Mouse (Mus musculus) limb, embryonic 14.5 days (tissue): Measurements from ENCODE around the gene Ffar4. TPM values are rescaled to one million over a fixed set of nuclear protein-coding genes. Genes with fewer than 3 reads are reported as not detected.

ENCODE experiments used
- ATAC-seq: fragments of 200-750 bp; cut with Nextera tagmentation; 2 replicates; pipeline ENCODE4 v1.8.0; 2017; ENCODE audit warnings: low read depth, moderate number of reproducible peaks, moderate TSS enrichment; ENCODE audit not compliant: low FRiP score
- DNase-seq: peaks from one replicate; pipeline ENCODE4 v3.0.0-alpha.2; 2015; ENCODE audit warnings: low spot score
- H3K27ac ChIP-seq: fragments of 300-500 bp; sonication (generic); replicated peaks from 2 replicates; pipeline ENCODE4 v1.5.1; 2014; ENCODE audit warnings: low read depth, mild to moderate bottlenecking, low read length, moderate library complexity, mixed read lengths
- H3K27me3 ChIP-seq: fragments of 300-500 bp; sonication (generic); 2 replicates; pipeline ENCODE4 v1.6.1; 2014; ENCODE audit warnings: low read length, mixed read lengths; ENCODE audit not compliant: control insufficient read depth, insufficient read depth
- H3K36me3 ChIP-seq: fragments of 300-500 bp; sonication (generic); 2 replicates; pipeline ENCODE4 v1.6.1; 2014; ENCODE audit warnings: mild to moderate bottlenecking, low read length, moderate library complexity, mixed read lengths; ENCODE audit not compliant: control insufficient read depth, insufficient read depth
- H3K4me1 ChIP-seq: fragments of 300-500 bp; sonication (generic); 2 replicates; pipeline ENCODE4 v1.6.1; 2014; ENCODE audit warnings: antibody characterized with exemption, low read length, mixed read lengths; ENCODE audit not compliant: control insufficient read depth, insufficient read depth
- H3K4me2 ChIP-seq: fragments of 300-500 bp; sonication (generic); replicated peaks from 2 replicates; pipeline ENCODE4 v1.6.1; 2014; ENCODE audit warnings: low read depth, mild to moderate bottlenecking, low read length, moderate library complexity; ENCODE audit not compliant: severe bottlenecking
- H3K4me3 ChIP-seq: fragments of 300-500 bp; sonication (generic); replicated peaks from 2 replicates; pipeline ENCODE4 v1.5.1; 2014; ENCODE audit warnings: low read length
- H3K9ac ChIP-seq: fragments of 300-500 bp; sonication (generic); 2 replicates; pipeline ENCODE4 v1.6.1; 2014; ENCODE audit warnings: mild to moderate bottlenecking, low read depth, low read length, moderate library complexity; ENCODE audit not compliant: severe bottlenecking
- H3K9me3 ChIP-seq: fragments of 300-500 bp; sonication (generic); 2 replicates; pipeline ENCODE4 v1.6.1; 2016; ENCODE audit warnings: low read length; ENCODE audit not compliant: control insufficient read depth
- POLR2A ChIP-seq: fragments of 200-500 bp; IDR thresholded peaks from 2 replicates; pipeline ENCODE4 v1.8.0; 2012; ENCODE audit warnings: inconsistent platforms, mild to moderate bottlenecking, moderate library complexity, borderline replicate concordance; ENCODE audit not compliant: insufficient read depth, insufficient read length; ENCODE audit errors: extremely low read depth
- WGBS: fragments of 180-500 bp; shearing (Covaris S2); extraction: QIAGEN DNeasy Blood & Tissue Kit; methylation state at CpG from one replicate; pipeline ENCODE4 v1.1.7; 2014; 5-methylcytosine and 5-hydroxymethylcytosine counted together
- polyA plus RNA-seq, 2 experiments: library from polyadenylated mRNA; depleted of rRNA in 1 of 2; stranded (reverse) in 1 of 2; unstranded in 1 of 2; fragments of >200 nt; fragmentation: Nextera tagmentation in 1 of 2; extraction: Ambion mirVana in 1 of 2; gene quantifications; 2 replicates each; pipeline versions ENCODE4 v1.2.1 to v1.2.3; 2012 to 2014

Gene Ffar4
- polyA plus RNA-seq, 2 experiments, result 0.22 to 0.44 TPM

- H3K4me3 ChIP-seq, result peak within 1 kb of the TSS; percentile 74
These were observed 42.1 kb upstream of the Ffar4 start, which contains the start of gene Cep55 for GRCm38 (mm10) chr19:38054720-38055192. TSS of gene Cep55 (plus strand) at chr19:38055011.

GRCm38 (mm10) chr19:38055798-38056197 lies 41.1 kb upstream of the Ffar4 start:
- no peak for DNase-seq
- ATAC-seq, result no peak
- Histone ChIP-seq H3K36me3 (peaks cover 25% of the 10 kb centered on the region), H3K9ac (peak overlapping the region; percentile 68), H3K27me3 (no peaks in the 10 kb centered on the region), H3K4me3 (peak overlapping the region; percentile 74), H3K27ac (no peak overlapping the region), H3K9me3 (no peaks in the 10 kb centered on the region), H3K4me1 (peaks cover 11% of the 10 kb centered on the region; the same call in 1 of the 2 replicates), H3K4me2 (peak overlapping the region; percentile 74)
- 13% methylated on average over 6 of the region's 6 CpGs for WGBS
- no peak for TF ChIP-seq POLR2A

More at GRCm38 (mm10) chr19:38054720-38055192, 42.1 kb upstream of the Ffar4 start, which contains the start of gene Cep55:
- Histone ChIP-seq H3K9me3 (no peaks in the 10 kb centered on the region), H3K4me1 (peaks cover 11% of the 10 kb centered on the region; the same call in 1 of the 2 replicates), H3K9ac (peak within 1 kb of the TSS; percentile 68), H3K4me2 (peak within 1 kb of the TSS; percentile 74), H3K27me3 (no peaks in the 10 kb centered on the region), H3K27ac (peak within 1 kb of the TSS; percentile 56; the same call in 1 of the 2 replicates), H3K36me3 (peaks cover 15% of the 10 kb centered on the region; the same call in 1 of the 2 replicates)
- WGBS, result 1% methylated on average over 34 of the region's 36 CpGs
- ATAC-seq (peak; percentile 97), DNase-seq (peak; percentile 97)
- no peak for TF ChIP-seq POLR2A

DNA sequence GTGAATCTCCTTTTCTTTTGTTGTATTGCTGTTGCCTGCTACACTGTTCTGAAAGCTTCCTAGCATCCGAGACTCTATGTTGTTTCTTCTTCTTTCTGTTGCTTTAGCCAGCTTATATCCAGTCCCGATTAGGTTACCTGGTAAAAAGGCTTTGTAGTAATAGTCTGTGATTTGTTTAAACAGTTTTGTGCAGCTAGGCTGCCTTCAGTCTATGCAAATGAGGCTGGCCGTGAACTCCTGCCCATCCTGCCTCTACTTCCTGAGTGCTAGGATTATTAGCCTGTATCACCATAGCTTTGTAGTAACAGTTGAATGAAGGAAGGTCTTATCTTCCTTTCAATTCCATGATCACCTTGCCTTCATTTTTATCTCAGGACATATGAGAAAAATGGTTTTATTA lies 40.6 kb upstream of the Ffar4 start:
- peaks cover 29% of the 10 kb centered on the region for H3K36me3 ChIP-seq
- peak overlapping the region; percentile 74 for H3K4me2 ChIP-seq
- no peaks in the 10 kb centered on the region for H3K9me3 ChIP-seq
- no peak for ATAC-seq
- no peak for TF ChIP-seq POLR2A
- no peak overlapping the region for H3K9ac ChIP-seq
- H3K4me3 ChIP-seq, result peak overlapping the region; percentile 74
- 50% methylated on average over 3 of the region's 3 CpGs for WGBS
- no peak overlapping the region for H3K27ac ChIP-seq
- H3K27me3 ChIP-seq, result no peaks in the 10 kb centered on the region
- no peak for DNase-seq
- H3K4me1 ChIP-seq, result peaks cover 11% of the 10 kb centered on the region; the same call in 1 of the 2 replicates

GRCm38 (mm10) chr19:38056931-38057330 lies 39.9 kb upstream of the Ffar4 start:
- Histone ChIP-seq H3K27me3 (no peaks in the 10 kb centered on the region), H3K36me3 (peaks cover 30% of the 10 kb centered on the region), H3K4me3 (no peak overlapping the region), H3K9me3 (no peaks in the 10 kb centered on the region), H3K9ac (no peak overlapping the region), H3K27ac (no peak overlapping the region), H3K4me2 (no peak overlapping the region), H3K4me1 (peaks cover 11% of the 10 kb centered on the region; the same call in 1 of the 2 replicates)
- no peak for TF ChIP-seq POLR2A
- no peak for DNase-seq
- no peak for ATAC-seq
- 89% methylated on average over 8 of the region's 8 CpGs for WGBS

DNA sequence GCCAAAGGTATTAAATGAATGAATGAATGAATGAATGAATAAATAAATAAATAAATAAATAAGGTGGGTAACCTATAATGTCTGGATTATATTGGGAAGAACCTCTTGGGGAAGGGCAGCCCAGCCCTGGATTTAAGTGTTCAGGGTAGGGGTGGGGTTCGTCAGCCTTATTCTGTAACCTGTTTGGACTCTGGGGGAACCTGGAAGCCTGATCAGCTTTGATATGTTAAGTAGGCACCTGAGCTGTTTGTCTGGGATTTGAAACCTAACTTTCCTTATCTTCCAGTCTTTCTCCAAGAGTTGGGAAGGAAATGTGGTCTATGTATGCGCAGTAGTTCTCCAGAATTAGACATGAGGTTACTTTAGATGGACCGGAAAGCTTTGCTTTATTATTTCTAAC lies 33.7 kb upstream of the Ffar4 start:
- Histone ChIP-seq H3K27ac (no peak overlapping the region), H3K9me3 (no peaks in the 10 kb centered on the region), H3K4me1 (no peaks in the 10 kb centered on the region), H3K27me3 (no peaks in the 10 kb centered on the region), H3K9ac (no peak overlapping the region), H3K36me3 (peaks cover 44% of the 10 kb centered on the region), H3K4me2 (no peak overlapping the region), H3K4me3 (no peak overlapping the region)
- DNase-seq (no peak), ATAC-seq (no peak)
- TF ChIP-seq POLR2A, result no peak
- WGBS, result 89% methylated on average over 3 of the region's 3 CpGs
